Mouse (Mus musculus) thymus, adult 2 months (tissue): ENCODE measurements around the gene B3galt5. TPM values are rescaled to one million over a fixed set of nuclear protein-coding genes. Genes with fewer than 3 reads are reported as not detected.

ENCODE experiments used
- DNase-seq: peaks from one replicate; pipeline ENCODE4 v3.0.0; 2021
- H3K27ac ChIP-seq: fragments of 200-500 bp; 2 replicates; pipeline ENCODE4 v1.5.1; 2012; ENCODE audit warnings: low read length, control low read depth; ENCODE audit not compliant: control insufficient read depth, insufficient read depth
- H3K27me3 ChIP-seq: fragments of 200-500 bp; 2 replicates; pipeline ENCODE4 v1.6.1; 2012; ENCODE audit warnings: mild to moderate bottlenecking, low read length, moderate library complexity, mixed read lengths; ENCODE audit not compliant: control insufficient read depth, insufficient read depth
- H3K36me3 ChIP-seq: fragments of 200-500 bp; 2 replicates; pipeline ENCODE4 v1.6.1; 2012; ENCODE audit warnings: mild to moderate bottlenecking, low read length, moderate library complexity; ENCODE audit not compliant: control insufficient read depth, insufficient read depth
- H3K4me1 ChIP-seq: fragments of 200-500 bp; replicated peaks from 2 replicates; pipeline ENCODE4 v1.6.1; 2012; ENCODE audit warnings: low read length; ENCODE audit not compliant: control insufficient read depth, insufficient read depth
- H3K4me3 ChIP-seq: fragments of 200-500 bp; 2 replicates; pipeline ENCODE4 v1.5.1; 2012; ENCODE audit warnings: mild to moderate bottlenecking, low read length, control low read depth, moderate library complexity; ENCODE audit not compliant: control insufficient read depth, insufficient read depth
- CTCF ChIP-seq: fragments of 200-500 bp; IDR thresholded peaks from 2 replicates; pipeline ENCODE4 v1.5.1; 2012; ENCODE audit warnings: mild to moderate bottlenecking, control low read depth, low read length, moderate library complexity, borderline replicate concordance; ENCODE audit not compliant: control insufficient read depth, poor library complexity, insufficient read depth; ENCODE audit errors: extremely low read depth
- POLR2A ChIP-seq: fragments of 200-500 bp; IDR thresholded peaks from 2 replicates; pipeline ENCODE4 v1.6.1; 2012; ENCODE audit warnings: mild to moderate bottlenecking, low read length, control low read depth, moderate library complexity; ENCODE audit not compliant: control insufficient read depth, poor library complexity, insufficient read depth; ENCODE audit errors: extremely low read depth
- WGBS: fragments of 180-500 bp; shearing (Covaris S2); methylation state at CpG from one replicate; pipeline ENCODE4 v1.1.7; 2018; 5-methylcytosine and 5-hydroxymethylcytosine counted together
- polyA plus RNA-seq: library from polyadenylated mRNA; depleted of rRNA; stranded (reverse); fragments of >200 nt; gene quantifications from 2 replicates; pipeline ENCODE4 v1.2.3, GENCODE M21; 2012

The B3galt5 gene
- polyA plus RNA-seq, 1 experiment: 3.8 TPM

- 86% methylated on average over 3 of the region's 3 CpGs for WGBS
- H3K27me3 ChIP-seq: no peaks in the 10 kb centered on the region
- no peak overlapping the region for H3K27ac ChIP-seq
- no peaks in the 10 kb centered on the region for H3K36me3 ChIP-seq
- no peak overlapping the region for H3K4me3 ChIP-seq
- TF ChIP-seq POLR2A (no peak), CTCF (no peak)
- no peak for DNase-seq
- peaks cover 1% of the 10 kb centered on the region for H3K4me1 ChIP-seq
Observed at GRCm38 (mm10) chr16:96298574-96298973, 63.0 kb downstream of the B3galt5 start.

DNA sequence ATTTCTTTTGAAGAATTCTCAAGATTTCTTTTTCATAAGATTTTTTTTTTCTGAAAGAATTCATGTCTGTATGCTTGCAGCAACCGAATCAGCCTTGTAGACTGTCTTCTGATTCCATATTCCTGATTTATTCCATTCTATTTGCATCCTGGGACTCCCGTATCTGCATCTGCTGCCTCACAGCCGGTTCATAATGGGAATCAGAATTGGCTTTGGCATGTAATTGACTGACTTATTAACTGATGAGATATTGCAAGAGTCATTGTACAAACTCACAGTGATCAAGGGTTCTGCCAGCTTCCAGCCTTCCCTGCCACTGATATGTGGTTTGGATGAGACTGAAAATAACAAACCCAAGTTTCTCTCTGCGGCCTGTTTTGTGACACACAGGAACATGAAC lies 67.8 kb downstream of the B3galt5 start:
- TF ChIP-seq POLR2A (no peak), CTCF (no peak)
- no peaks in the 10 kb centered on the region for H3K36me3 ChIP-seq
- no peak for DNase-seq
- no peaks in the 10 kb centered on the region for H3K27me3 ChIP-seq
- peaks cover 5% of the 10 kb centered on the region for H3K4me1 ChIP-seq
- H3K4me3 ChIP-seq: no peak overlapping the region
- 92% methylated on average over 4 of the region's 4 CpGs for WGBS
- H3K27ac ChIP-seq: no peak overlapping the region

GRCm38 (mm10) chr16:96304438-96304837 lies 68.8 kb downstream of the B3galt5 start:
- no peak overlapping the region for H3K4me3 ChIP-seq

GRCm38 (mm10) chr16:96306905-96307304 lies 71.3 kb downstream of the B3galt5 start:
- H3K4me1 ChIP-seq: peaks cover 5% of the 10 kb centered on the region
- TF ChIP-seq CTCF (no peak), POLR2A (no peak)
- 14% methylated on average over 4 of the region's 4 CpGs for WGBS
- H3K36me3 ChIP-seq: no peaks in the 10 kb centered on the region
- no peaks in the 10 kb centered on the region for H3K27me3 ChIP-seq
- no peak overlapping the region for H3K4me3 ChIP-seq
- no peak for DNase-seq
- H3K27ac ChIP-seq: peak overlapping the region; percentile 49; the same call in 1 of the 2 replicates

More at GRCm38 (mm10) chr16:96304438-96304837, 68.8 kb downstream of the B3galt5 start:
- TF ChIP-seq POLR2A (no peak), CTCF (no peak)
- peaks cover 5% of the 10 kb centered on the region for H3K4me1 ChIP-seq
- H3K27me3 ChIP-seq: no peaks in the 10 kb centered on the region
- H3K36me3 ChIP-seq: no peaks in the 10 kb centered on the region
- DNase-seq: no peak
- no peak overlapping the region for H3K27ac ChIP-seq

- Histone ChIP-seq H3K4me3 (no peak overlapping the region), H3K36me3 (no peaks in the 10 kb centered on the region), H3K27me3 (no peaks in the 10 kb centered on the region), H3K4me1 (no peaks in the 10 kb centered on the region), H3K27ac (no peak overlapping the region)
- WGBS: 96% methylated on average over 8 of the region's 8 CpGs
- no peak for TF ChIP-seq POLR2A
- TF ChIP-seq CTCF: no peak
- DNase-seq: no peak
Observed at GRCm38 (mm10) chr16:96317803-96318202, 82.2 kb downstream of the B3galt5 start.

GRCm38 (mm10) chr16:96322739-96323138 lies 87.1 kb downstream of the B3galt5 start:
- DNase-seq: no peak
- no peaks in the 10 kb centered on the region for H3K27me3 ChIP-seq
- H3K4me3 ChIP-seq: no peak overlapping the region
- TF ChIP-seq POLR2A (no peak), CTCF (no peak)
- no peak overlapping the region for H3K27ac ChIP-seq
- 85% methylated on average over 1 of the region's 1 CpGs for WGBS
- no peaks in the 10 kb centered on the region for H3K36me3 ChIP-seq
- H3K4me1 ChIP-seq: peaks cover 23% of the 10 kb centered on the region

DNA sequence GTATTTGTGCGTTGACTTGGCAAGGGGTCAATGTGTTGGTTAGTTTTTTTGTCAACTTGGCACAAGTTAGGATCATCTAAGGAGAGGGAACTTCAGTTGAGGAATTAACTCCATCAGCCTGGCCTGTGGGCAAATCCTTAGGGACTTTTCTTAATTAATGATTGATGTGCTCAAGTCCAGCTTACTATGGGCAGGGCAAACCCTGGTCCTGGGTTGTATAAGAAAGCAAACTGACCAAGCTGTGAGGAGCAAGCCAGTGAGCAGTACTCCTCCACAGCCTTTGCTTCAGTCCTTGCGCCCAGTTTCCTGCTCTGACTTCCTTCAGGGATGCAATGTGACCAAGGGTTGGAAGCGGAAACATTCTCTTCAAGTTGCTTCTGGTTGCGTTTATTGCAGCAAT lies 87.6 kb downstream of the B3galt5 start:
- Histone ChIP-seq H3K4me1 (peaks cover 25% of the 10 kb centered on the region), H3K27ac (no peak overlapping the region), H3K36me3 (no peaks in the 10 kb centered on the region), H3K4me3 (no peak overlapping the region), H3K27me3 (no peaks in the 10 kb centered on the region)
- no peak for DNase-seq
- 95% methylated on average over 4 of the region's 4 CpGs for WGBS
- no peak for TF ChIP-seq POLR2A
- TF ChIP-seq CTCF: no peak
